Mouse (Mus musculus) heart, embryonic 10.5 days (tissue): Measurements from ENCODE around the gene Hsd17b13. TPM values are rescaled to one million over a fixed set of nuclear protein-coding genes. Genes with fewer than 3 reads are reported as not detected.

Source experiments
- DNase-seq: peaks from one replicate; pipeline ENCODE4 v3.0.0-alpha.2; 2017; ENCODE audit warnings: low spot score
- H3K27ac ChIP-seq: fragments of 300-500 bp; sonication (generic); 2 replicates; pipeline ENCODE4 v1.5.1; 2016; ENCODE audit warnings: mild to moderate bottlenecking
- H3K27me3 ChIP-seq: fragments of 300-500 bp; sonication (generic); 2 replicates; pipeline ENCODE4 v1.6.1; 2016; ENCODE audit warnings: mild to moderate bottlenecking; ENCODE audit not compliant: poor library complexity, insufficient read depth, severe bottlenecking
- H3K36me3 ChIP-seq: fragments of 300-500 bp; sonication (generic); 2 replicates; pipeline ENCODE4 v1.6.1; 2016; ENCODE audit warnings: mild to moderate bottlenecking, moderate library complexity
- H3K4me1 ChIP-seq: fragments of 300-500 bp; sonication (generic); 2 replicates; pipeline ENCODE4 v1.6.1; 2016; ENCODE audit warnings: mild to moderate bottlenecking
- H3K4me3 ChIP-seq: fragments of 300-500 bp; sonication (generic); 2 replicates; pipeline ENCODE4 v1.5.1; 2016; ENCODE audit warnings: mild to moderate bottlenecking, moderate library complexity
- H3K9me3 ChIP-seq: fragments of 300-500 bp; sonication (generic); 2 replicates; pipeline ENCODE4 v1.6.1; 2016; ENCODE audit warnings: mild to moderate bottlenecking, moderate library complexity
- WGBS: fragments of 180-500 bp; shearing (Covaris S2); methylation state at CpG from one replicate; pipeline ENCODE4 v1.1.7; 2016; 5-methylcytosine and 5-hydroxymethylcytosine counted together
- polyA plus RNA-seq: library from polyadenylated mRNA; unstranded; fragments of >200 nt; fragmentation: Nextera tagmentation; extraction: Ambion mirVana; gene quantifications from 2 replicates; pipeline ENCODE4 v1.2.1, GENCODE M21; 2016

Hsd17b13 gene
- polyA plus RNA-seq, 1 experiment from 2014 or later, result not detected

DNA sequence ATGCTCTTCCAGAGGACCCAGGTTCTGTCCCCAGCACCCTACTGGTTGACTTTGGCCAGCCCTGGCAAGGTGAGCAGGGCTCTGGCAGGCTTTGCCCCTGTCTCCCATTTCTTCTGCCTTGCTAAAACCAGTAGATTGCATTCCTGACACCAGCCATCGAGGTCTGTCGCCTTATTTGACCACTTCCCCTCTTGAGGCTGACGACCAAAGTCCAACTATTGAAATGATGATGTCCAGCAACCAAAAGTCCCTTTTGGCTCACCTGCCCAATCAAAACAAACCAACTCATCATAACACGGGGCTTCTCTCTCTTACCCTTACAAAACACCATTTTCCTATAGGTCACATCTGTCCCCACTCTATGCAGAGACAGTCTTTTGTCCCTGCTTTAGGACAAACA, 64.1 kb downstream of the Hsd17b13 start:
- Histone ChIP-seq H3K27me3 (no peaks in the 10 kb centered on the region), H3K9me3 (no peaks in the 10 kb centered on the region), H3K4me1 (peaks cover 12% of the 10 kb centered on the region), H3K4me3 (no peak overlapping the region), H3K27ac (no peak overlapping the region), H3K36me3 (no peaks in the 10 kb centered on the region)
- DNase-seq, result no peak
- 55% methylated on average over 4 of the region's 4 CpGs for WGBS

GRCm38 (mm10) chr5:103911555-103911954, 65.7 kb downstream of the Hsd17b13 start:
- Histone ChIP-seq H3K4me1 (peaks cover 12% of the 10 kb centered on the region), H3K27me3 (no peaks in the 10 kb centered on the region), H3K27ac (no peak overlapping the region), H3K36me3 (no peaks in the 10 kb centered on the region), H3K4me3 (peak overlapping the region; percentile 85), H3K9me3 (no peaks in the 10 kb centered on the region)
- DNase-seq, result no peak
- 78% methylated on average over 5 of the region's 5 CpGs for WGBS

- peak within 1 kb of the TSS; percentile 85 for H3K4me3 ChIP-seq
- peak within 1 kb of the TSS; percentile 92 for H3K27ac ChIP-seq
- DNase-seq, result peak; percentile 93
- under 1% methylated on average over 73 of the region's 86 CpGs for WGBS
- no peaks in the 10 kb centered on the region for H3K36me3 ChIP-seq
- no peaks in the 10 kb centered on the region for H3K27me3 ChIP-seq
- no peaks in the 10 kb centered on the region for H3K9me3 ChIP-seq
- H3K4me1 ChIP-seq, result peaks cover 12% of the 10 kb centered on the region
Observed at GRCm38 (mm10) chr5:103910748-103911409, 66.3 kb downstream of the Hsd17b13 start, which contains the start of gene Klhl8. Klhl8 (minus strand) TSS chr5:103911259.

DNA sequence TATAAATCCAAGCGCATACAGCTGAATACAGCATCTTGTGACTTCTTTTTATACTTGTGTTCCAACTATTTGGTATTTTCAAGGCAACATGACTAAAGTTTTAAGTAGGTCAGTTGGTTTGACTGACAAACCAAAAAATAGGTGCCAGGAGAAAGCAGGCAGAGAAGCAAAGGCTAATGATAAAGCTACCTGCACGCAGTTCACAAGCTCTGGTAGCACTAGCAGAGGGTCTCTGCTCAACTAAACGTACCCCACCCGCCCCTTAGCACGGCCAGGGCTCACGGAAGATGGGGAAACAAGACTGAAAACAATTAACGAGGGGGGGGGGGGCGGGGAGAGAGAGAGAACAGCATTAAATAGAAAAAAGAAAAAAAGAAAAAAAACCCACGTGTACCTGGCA, 67.1 kb downstream of the Hsd17b13 start:
- Histone ChIP-seq H3K27me3 (no peaks in the 10 kb centered on the region), H3K36me3 (no peaks in the 10 kb centered on the region), H3K4me1 (peaks cover 12% of the 10 kb centered on the region), H3K9me3 (no peaks in the 10 kb centered on the region), H3K27ac (no peak overlapping the region), H3K4me3 (peak overlapping the region; percentile 85)
- no peak for DNase-seq
- WGBS, result 11% methylated on average over 8 of the region's 9 CpGs

DNA sequence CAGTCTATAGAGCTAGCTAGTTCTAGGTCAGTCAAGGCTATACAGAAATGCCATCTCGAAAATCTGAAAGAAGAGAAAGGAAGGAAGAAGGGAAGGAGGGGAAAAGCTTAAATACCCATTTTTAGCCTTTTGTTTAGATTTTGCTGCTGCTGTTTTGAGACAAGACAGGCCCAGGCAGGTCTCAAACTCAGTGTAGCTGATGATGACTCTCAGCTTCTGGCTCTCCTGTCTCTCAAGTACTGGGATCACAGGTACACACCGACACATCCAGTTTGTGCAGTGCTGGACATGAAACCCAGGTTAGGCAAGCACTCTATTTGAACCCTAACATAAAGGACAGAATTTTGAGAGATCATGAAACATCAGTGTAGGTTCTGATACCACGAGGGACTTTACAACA, 67.7 kb downstream of the Hsd17b13 start:
- WGBS, result 76% methylated on average over 3 of the region's 3 CpGs
- H3K36me3 ChIP-seq, result no peaks in the 10 kb centered on the region
- no peak overlapping the region for H3K27ac ChIP-seq
- DNase-seq, result no peak
- H3K4me3 ChIP-seq, result no peak overlapping the region
- peaks cover 12% of the 10 kb centered on the region for H3K4me1 ChIP-seq
- H3K9me3 ChIP-seq, result no peaks in the 10 kb centered on the region
- no peaks in the 10 kb centered on the region for H3K27me3 ChIP-seq

- Histone ChIP-seq H3K27ac (peak overlapping the region; percentile 6; the same call in 1 of the 2 replicates), H3K4me3 (no peak overlapping the region), H3K9me3 (no peaks in the 10 kb centered on the region), H3K36me3 (no peaks in the 10 kb centered on the region), H3K4me1 (peaks cover 12% of the 10 kb centered on the region), H3K27me3 (no peaks in the 10 kb centered on the region)
- DNase-seq, result no peak
- WGBS, result 39% methylated on average over 7 of the region's 7 CpGs
Observed at GRCm38 (mm10) chr5:103908851-103909250, 68.4 kb downstream of the Hsd17b13 start.

- no peaks in the 10 kb centered on the region for H3K36me3 ChIP-seq
- no peak overlapping the region for H3K4me3 ChIP-seq
- no peaks in the 10 kb centered on the region for H3K27me3 ChIP-seq
- 86% methylated on average over 4 of the region's 4 CpGs for WGBS
- no peak for DNase-seq
- H3K9me3 ChIP-seq, result no peaks in the 10 kb centered on the region
- H3K4me1 ChIP-seq, result peaks cover 12% of the 10 kb centered on the region
- H3K27ac ChIP-seq, result no peak overlapping the region
Observed at GRCm38 (mm10) chr5:103907844-103908243, 69.4 kb downstream of the Hsd17b13 start.

DNA sequence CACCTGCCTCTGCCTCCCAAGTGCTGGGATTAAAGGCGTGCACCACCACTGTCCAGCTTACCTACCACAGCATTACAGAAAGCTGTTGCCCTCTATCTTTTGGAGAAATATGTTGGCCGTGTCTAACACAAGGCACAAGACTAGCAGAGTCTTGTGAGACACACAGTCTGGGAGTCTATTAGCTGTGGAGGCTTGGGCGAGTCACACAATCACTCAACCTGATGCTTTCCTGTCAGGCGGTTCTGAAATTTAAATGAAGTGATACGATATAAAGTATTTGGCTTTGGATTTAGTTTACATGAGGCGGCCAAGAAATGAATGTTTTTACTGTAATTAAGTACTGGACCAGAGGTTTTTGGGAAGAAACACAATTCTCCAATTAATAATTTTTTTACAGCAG, 71.0 kb downstream of the Hsd17b13 start:
- no peak for DNase-seq
- 84% methylated on average over 6 of the region's 6 CpGs for WGBS
- no peak overlapping the region for H3K27ac ChIP-seq
- H3K27me3 ChIP-seq, result no peaks in the 10 kb centered on the region
- H3K4me3 ChIP-seq, result no peak overlapping the region
- no peaks in the 10 kb centered on the region for H3K9me3 ChIP-seq
- H3K36me3 ChIP-seq, result no peaks in the 10 kb centered on the region
- peaks cover 12% of the 10 kb centered on the region for H3K4me1 ChIP-seq

Other genes with a start within 250 kb of the Hsd17b13 start
- 7.2 and 9.3 TPM in 2 replicates for gene Klhl8, start 66.2 kb downstream of the Hsd17b13 start, polyA plus RNA-seq
- gene Hsd17b11, start 44.5 kb upstream of the Hsd17b13 start, polyA plus RNA-seq, result 2.5 and 3.6 TPM in 2 replicates
- gene Nudt9, start 68.9 kb upstream of the Hsd17b13 start, polyA plus RNA-seq, result 55.5 and 68.7 TPM in 2 replicates
- gene Gm17660, start 100.2 kb upstream of the Hsd17b13 start, polyA plus RNA-seq, result not detected in 2 replicates
- gene Sparcl1, start 136.3 kb upstream of the Hsd17b13 start, polyA plus RNA-seq, result 11.4 and 17.7 TPM in 2 replicates
- not detected in 2 replicates for gene Dspp, start 193.3 kb upstream of the Hsd17b13 start, polyA plus RNA-seq
- 0.06 TPM in 1 of 2 replicates, not detected in the other for gene Dmp1, start 225.2 kb upstream of the Hsd17b13 start, polyA plus RNA-seq